Mouse (Mus musculus): ENCODE data around the gene Mapk12. TPM values are rescaled to one million over a fixed set of nuclear protein-coding genes. Genes with fewer than 3 reads are reported as not detected.

Gene Mapk12
- total and polyA plus RNA-seq, 3 experiments = 0.21 TPM; not detected in 2

GRCm38 (mm10) chr15:89122649-89123366 lies 17.7 kb downstream of the Mapk12 start, which contains the start of gene Tubgcp6 (continued):
- 0 out of 2 replicates have a peak, but pooled peaks have one; percentile 29 for TF ChIP-seq NRF1 (IDR thresholded peaks at IDR 0.05; ENCODE audit: low read depth, low read length)
- no peak for TF ChIP-seq PAX5 (IDR thresholded peaks at IDR 0.05; ENCODE audit: low read length)
- TF ChIP-seq USF1 (IDR thresholded peaks at IDR 0.05; ENCODE audit: low read depth, low read length) = no peak
- TF ChIP-seq SMC3 (IDR thresholded peaks at IDR 0.05; ENCODE audit: low read depth, low read length) = no peak; the same call in 1 of the 2 replicates
- TF ChIP-seq ZC3H11A (IDR thresholded peaks at IDR 0.05; ENCODE audit: low read depth, low read length) = no peak
- peak; percentile 91 for TF ChIP-seq POLR2A (IDR thresholded peaks at IDR 0.05; ENCODE audit: low read depth, low read length)
- TF ChIP-seq UBTF (IDR thresholded peaks at IDR 0.05; ENCODE audit: low read depth, low read length) = no peak
- peak; percentile 72 for TF ChIP-seq MAX (IDR thresholded peaks at IDR 0.05; ENCODE audit: low read length)
- no peak for TF ChIP-seq EP300 (IDR thresholded peaks at IDR 0.05; ENCODE audit: low read length)
- peak; percentile 94 for TF ChIP-seq POLR2AphosphoS2 (IDR thresholded peaks at IDR 0.05; ENCODE audit: low read depth, low read length)
- peak; percentile 55; the same call in 1 of the 2 replicates for TF ChIP-seq CHD2 (IDR thresholded peaks at IDR 0.05; ENCODE audit: low read length)
- 0 out of 2 replicates have a peak, but pooled peaks have one; percentile 37 for TF ChIP-seq BHLHE40 (IDR thresholded peaks at IDR 0.05; ENCODE audit: low read depth, low read length)
- TF ChIP-seq ZNF384 (IDR thresholded peaks at IDR 0.05; ENCODE audit: low read depth, low read length) = no peak
- TF ChIP-seq SIN3A (IDR thresholded peaks at IDR 0.05; ENCODE audit: low read length) = peak; percentile 99
- TF ChIP-seq CHD1 (IDR thresholded peaks at IDR 0.05; ENCODE audit: low read depth, low read length) = no peak
- TF ChIP-seq IRF4 (IDR thresholded peaks at IDR 0.05; ENCODE audit: low read depth, low read length) = peak; percentile 87
- peak; percentile 78 for TF ChIP-seq TBP (conservative IDR thresholded peaks at IDR 0.05; ENCODE audit: low read depth, low read length)
- no peak for TF ChIP-seq USF2 (conservative IDR thresholded peaks at IDR 0.05; ENCODE audit: low read depth, low read length)
- peak; percentile 84 for TF ChIP-seq TCF12 (IDR thresholded peaks at IDR 0.05; ENCODE audit: low read depth, low read length)
- TF ChIP-seq MYC (IDR thresholded peaks at IDR 0.05; ENCODE audit: low read depth, low read length) = no peak
- TF ChIP-seq NELFE (IDR thresholded peaks at IDR 0.05; ENCODE audit: low read depth, low read length) = peak; percentile 74
- peak; percentile 63; the same call in 1 of the 2 replicates for TF ChIP-seq ZMIZ1 (IDR thresholded peaks at IDR 0.05; ENCODE audit: low read depth, low read length)
- peak; percentile 94 for TF ChIP-seq HCFC1 (IDR thresholded peaks at IDR 0.05; ENCODE audit: low read depth, low read length)
- peak; percentile 36; the same call in 1 of the 2 replicates for TF ChIP-seq ETS1 (conservative IDR thresholded peaks at IDR 0.05; ENCODE audit: low read depth, low read length)

- dilution Hi-C loops (cut with MboI; ENCODE audit: extremely low pct_ligation_motif_present, extremely low pct_unique_long_range_greater_than_20kb, low sequenced_read_pairs) (no loop called here), in situ Hi-C loops (cut with MboI; ENCODE audit: low pct_ligation_motif_present, low pct_unique_long_range_greater_than_20kb, low sequenced_read_pairs) (loop anchor here (25.0 kb wide), 1 partner anchor 244 kb away; the partner anchor contains the start of genes Lmf2, Ncaph2 and Sco2)
- TF ChIP-seq ZC3H11A (IDR thresholded peaks at IDR 0.05; ENCODE audit: low read depth, low read length) (peak; percentile 31), NELFE (IDR thresholded peaks at IDR 0.05; ENCODE audit: low read depth, low read length) (no peak), KAT2A (IDR thresholded peaks at IDR 0.05; ENCODE audit: insufficient replicate concordance, low read length) (no peak), IRF4 (IDR thresholded peaks at IDR 0.05; ENCODE audit: low read depth, low read length) (no peak), EP300 (IDR thresholded peaks at IDR 0.05; ENCODE audit: low read length) (no peak), RAD21 (IDR thresholded peaks at IDR 0.05; ENCODE audit: low read depth, low read length) (peak; percentile 71), SIN3A (IDR thresholded peaks at IDR 0.05; ENCODE audit: low read length) (0 out of 2 replicates have a peak, but pooled peaks have one; percentile 38), POLR2A (IDR thresholded peaks at IDR 0.05; ENCODE audit: low read depth, low read length) (no peak), MYC (IDR thresholded peaks at IDR 0.05; ENCODE audit: low read depth, low read length) (peak; percentile 68), TCF12 (IDR thresholded peaks at IDR 0.05; ENCODE audit: low read depth, low read length) (no peak), E2F4 (IDR thresholded peaks at IDR 0.05; ENCODE audit: insufficient replicate concordance, low read depth, low read length) (no peak), ZKSCAN1 (IDR thresholded peaks at IDR 0.05; ENCODE audit: borderline replicate concordance, low read depth, low read length) (no peak), MAX (IDR thresholded peaks at IDR 0.05; ENCODE audit: low read length) (0 out of 2 replicates have a peak, but pooled peaks have one; percentile 13), GABPA (IDR thresholded peaks at IDR 0.05; ENCODE audit: insufficient replicate concordance, low read depth, low read length) (no peak), MAZ (IDR thresholded peaks at IDR 0.05; ENCODE audit: low read depth, low read length) (no peak), SMC3 (IDR thresholded peaks at IDR 0.05; ENCODE audit: low read depth, low read length) (peak; percentile 60), CTCF (conservative IDR thresholded peaks at IDR 0.05 in 1 of 2, IDR thresholded peaks at IDR 0.05 in 1 of 2; ENCODE audit: low read depth in 2 of 2, low read length in 2 of 2) (peak in 1 of 2 experiments; percentile 68; a peak in 2 of 4 replicates), HCFC1 (IDR thresholded peaks at IDR 0.05; ENCODE audit: low read depth, low read length) (no peak)
- Histone ChIP-seq H3K27ac (ENCODE audit: insufficient read depth, low read depth) (no peak overlapping the region), H3K4me1 (ENCODE audit: control insufficient read depth in 1 of 2, insufficient read depth in 2 of 2) (peaks cover 5 to 22% of the 10 kb centered on the region in 2 experiments), H3K27me3 (replicated peaks) (no peaks in the 10 kb centered on the region), H3K36me3 (replicated peaks in 1 of 2; ENCODE audit: control insufficient read depth in 1 of 2, insufficient read depth in 1 of 2, low read length in 1 of 2) (peaks cover 25 to 62% of the 10 kb centered on the region in 2 experiments), H3K4me2 (ENCODE audit: insufficient read depth, low read depth, poor library complexity, severe bottlenecking) (no peak overlapping the region), H3K9me3 (replicated peaks; ENCODE audit: low read length) (no peaks in the 10 kb centered on the region), H3K79me2 (replicated peaks; ENCODE audit: control insufficient read depth, extremely low read depth, insufficient read depth, poor library complexity, severe bottlenecking) (peaks cover 18% of the 10 kb centered on the region), H3K4me3 (replicated peaks in 1 of 3; ENCODE audit: low read depth in 2 of 3, low read length in 2 of 3, poor library complexity in 1 of 3) (no peak overlapping the region), H3K9ac (ENCODE audit: insufficient read depth, low read depth) (no peak overlapping the region)
- DNase-seq (ENCODE audit: extremely low read depth) = peak; percentile 17
Measured at GRCm38 (mm10) chr15:89118007-89118406, 22.5 kb downstream of the Mapk12 start.

Data from CH12.LX (cell line).